Mouse (Mus musculus) fat pad, adult 2 months (tissue): ENCODE measurements around the gene Hs1bp3.

ENCODE experiments used
- DNase-seq: peaks from one replicate; pipeline ENCODE4 v3.0.0-alpha.2; 2011; ENCODE audit warnings: low read depth, low spot score; ENCODE audit errors: extremely low read depth

Gene Hs1bp3

GRCm38 (mm10) chr12:8313270-8313771 is at the start of gene Hs1bp3:
Gene Hs1bp3, plus strand, starts transcription at chr12:8313432.
- DNase-seq = no peak

- DNase-seq = no peak
These were observed 46.9 kb upstream of the Hs1bp3 start for GRCm38 (mm10) chr12:8266311-8266710.

- no peak for DNase-seq
These were observed 43.6 kb upstream of the Hs1bp3 start for GRCm38 (mm10) chr12:8269627-8270026.

- no peak for DNase-seq
These were observed 41.8 kb upstream of the Hs1bp3 start for GRCm38 (mm10) chr12:8271405-8271804.

GRCm38 (mm10) chr12:8273471-8274171 is 39.6 kb upstream of the Hs1bp3 start:
- DNase-seq = no peak

- no peak for DNase-seq
These were observed 37.8 kb upstream of the Hs1bp3 start for GRCm38 (mm10) chr12:8275424-8275823.

GRCm38 (mm10) chr12:8281225-8282017 is 31.8 kb upstream of the Hs1bp3 start:
- DNase-seq = no peak

- DNase-seq = no peak
These were observed 25.3 kb upstream of the Hs1bp3 start for GRCm38 (mm10) chr12:8287970-8288369.

- DNase-seq = no peak
These were observed 24.1 kb upstream of the Hs1bp3 start for GRCm38 (mm10) chr12:8289099-8289498.

- no peak for DNase-seq
These were observed 23.7 kb upstream of the Hs1bp3 start for GRCm38 (mm10) chr12:8289499-8289898.

- peak; percentile 16 for DNase-seq
These were observed 21.9 kb upstream of the Hs1bp3 start for GRCm38 (mm10) chr12:8291157-8291853.

GRCm38 (mm10) chr12:8295307-8295913 is 17.8 kb upstream of the Hs1bp3 start:
- no peak for DNase-seq

- no peak for DNase-seq
These were observed 17.1 kb upstream of the Hs1bp3 start for GRCm38 (mm10) chr12:8296154-8296553.

- DNase-seq = no peak
These were observed 15.5 kb upstream of the Hs1bp3 start for GRCm38 (mm10) chr12:8297586-8298214.

GRCm38 (mm10) chr12:8298361-8299142 is 14.7 kb upstream of the Hs1bp3 start:
- no peak for DNase-seq

- no peak for DNase-seq
These were observed 13.8 kb upstream of the Hs1bp3 start for GRCm38 (mm10) chr12:8299143-8300110.

GRCm38 (mm10) chr12:8300111-8300480 is 13.1 kb upstream of the Hs1bp3 start:
- no peak for DNase-seq

GRCm38 (mm10) chr12:8300521-8300920 is 12.7 kb upstream of the Hs1bp3 start:
- no peak for DNase-seq
